Mouse (Mus musculus) ovary, adult 18-20 months (tissue): ENCODE measurements around the gene Ttc28.

Experiments used
- DNase-seq: peaks from one replicate; pipeline ENCODE4 v3.0.0; 2022; ENCODE audit warnings: low spot score, mixed read lengths

The Ttc28 gene

DNA sequence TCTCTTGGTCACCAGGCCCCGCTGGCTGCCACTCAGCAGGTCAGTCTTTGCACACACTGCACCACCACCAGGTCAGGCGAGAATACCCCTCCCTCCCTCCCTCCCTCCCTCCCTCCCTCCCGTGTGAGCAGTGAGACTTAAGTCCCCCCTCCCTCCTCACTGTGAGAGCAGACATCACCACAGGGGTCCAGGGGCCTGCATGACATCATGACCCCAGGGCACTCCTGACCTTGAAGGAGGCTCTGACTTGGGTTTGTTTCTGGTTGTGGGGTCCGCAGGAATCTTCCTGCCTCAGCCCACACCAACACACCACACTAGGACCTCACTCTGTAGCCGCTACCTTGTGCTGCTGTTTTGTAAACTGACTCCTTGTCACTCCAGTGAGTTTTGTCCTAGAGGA is 408.0 kb downstream of the Ttc28 start:
- no peak for DNase-seq

DNA sequence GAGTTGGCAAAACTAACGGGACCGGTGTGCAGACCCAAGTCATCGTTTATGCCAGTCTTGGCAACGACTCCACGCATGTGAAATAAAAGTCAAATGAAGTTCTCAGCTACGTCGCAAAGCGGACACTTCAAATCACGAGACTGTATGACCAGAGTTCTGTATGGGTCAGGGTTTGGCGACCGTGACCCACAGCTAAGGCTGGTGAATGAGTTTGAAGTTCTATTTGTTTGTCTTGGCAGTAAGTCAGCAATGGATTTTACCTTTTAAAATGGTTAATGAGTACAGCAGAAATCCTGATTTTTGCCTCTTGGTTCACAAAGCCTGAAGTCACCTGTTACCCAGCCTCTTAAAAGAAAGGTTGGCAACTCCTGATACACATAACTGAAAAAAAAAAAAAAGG is 408.9 kb downstream of the Ttc28 start:
- no peak for DNase-seq

DNA sequence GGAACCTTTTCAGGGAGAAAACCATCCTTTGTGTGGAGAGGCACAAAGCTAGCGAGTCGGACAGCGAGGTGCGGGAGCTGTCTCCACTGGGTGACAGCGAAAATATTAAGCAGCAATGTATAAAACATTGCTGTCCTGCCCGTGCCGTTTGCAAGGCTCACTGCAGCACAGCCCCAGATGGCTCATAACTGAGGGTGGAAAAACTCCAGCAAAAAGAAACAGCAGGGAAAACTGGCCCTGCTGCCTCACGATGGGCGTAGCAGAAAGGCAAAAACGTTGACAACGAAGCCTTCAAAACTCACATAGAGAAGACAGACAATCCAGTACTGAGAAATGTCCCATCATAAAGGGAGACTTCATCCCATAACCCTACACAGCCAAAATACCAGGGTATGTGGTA is 410.5 kb downstream of the Ttc28 start:
- no peak for DNase-seq

DNA sequence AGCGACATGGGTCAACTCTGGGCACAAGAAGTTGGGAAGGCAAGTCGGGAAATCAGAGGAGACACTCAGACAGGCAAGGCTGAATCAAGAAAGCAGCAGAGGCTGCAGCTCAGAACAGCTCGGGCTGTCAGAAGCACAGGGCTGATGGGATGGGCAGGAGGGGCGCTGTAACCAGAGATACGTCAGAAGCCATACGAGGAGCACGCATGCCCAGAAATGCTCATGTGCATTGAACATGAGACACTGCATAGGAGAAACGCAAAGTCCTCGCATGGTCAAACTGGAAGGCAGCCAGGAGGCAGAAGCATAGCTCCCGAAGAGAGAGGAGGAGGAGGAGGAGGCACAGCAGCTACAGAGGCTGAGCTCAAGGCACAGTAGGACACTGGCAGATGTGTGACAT is 412.0 kb downstream of the Ttc28 start:
- DNase-seq, result no peak

DNA sequence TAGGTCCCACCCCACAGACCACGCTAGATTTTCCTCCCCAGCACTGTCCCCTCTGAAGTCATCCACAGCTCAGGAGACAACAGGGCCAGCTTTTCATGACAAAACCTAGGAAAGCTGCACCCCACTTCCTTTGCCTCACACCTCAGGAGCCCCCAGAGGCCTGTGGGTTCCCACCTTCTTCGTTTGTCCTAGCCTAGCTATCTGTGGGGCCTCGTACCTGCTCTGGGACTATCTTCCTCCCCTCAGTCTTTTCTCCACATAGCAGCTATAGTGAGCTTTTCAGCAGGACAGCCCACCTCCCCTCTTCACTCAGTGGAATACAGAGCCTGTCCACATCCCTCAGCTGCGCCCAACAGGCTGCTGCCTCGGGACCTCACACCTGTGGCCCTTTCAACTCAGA is 418.2 kb downstream of the Ttc28 start:
- DNase-seq, result no peak

DNA sequence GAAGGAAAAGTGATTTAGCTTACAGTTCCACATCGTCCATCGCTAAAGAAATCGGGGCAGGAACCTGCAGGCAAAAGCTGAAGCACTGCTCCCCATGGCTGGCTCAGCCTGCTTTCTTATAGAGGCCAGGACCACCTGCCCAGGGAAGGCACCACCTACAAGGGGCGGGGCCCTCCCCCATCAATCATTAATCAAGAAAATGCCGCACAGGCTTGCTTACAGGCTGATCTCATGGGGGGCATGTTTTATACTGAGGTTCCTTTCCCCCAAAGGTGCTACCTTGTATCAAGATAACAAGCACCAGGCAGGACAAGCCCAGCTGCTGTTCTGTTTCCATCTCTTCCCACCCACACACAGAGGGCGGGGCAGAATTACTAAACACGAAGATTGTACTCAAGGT is 419.1 kb downstream of the Ttc28 start:
- no peak for DNase-seq

DNA sequence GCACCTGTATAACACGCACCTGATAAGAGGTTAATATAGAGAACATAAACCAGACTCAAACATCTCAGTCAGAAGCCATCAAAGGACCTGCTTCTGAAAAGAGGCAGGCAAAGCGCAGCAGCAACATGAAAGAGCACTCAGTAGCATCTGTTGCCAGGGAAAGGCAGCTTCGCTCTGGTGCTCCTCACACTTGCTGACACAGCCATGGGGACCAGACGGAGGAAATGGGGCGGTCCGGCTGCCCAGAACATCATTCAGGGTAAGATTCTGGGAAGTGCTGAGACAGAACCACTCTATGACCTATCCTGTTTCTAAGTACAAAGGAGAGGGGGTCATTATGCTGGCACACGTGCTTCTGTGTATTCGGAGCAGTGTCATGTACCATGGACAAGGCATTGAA is 421.2 kb downstream of the Ttc28 start:
- no peak for DNase-seq

DNA sequence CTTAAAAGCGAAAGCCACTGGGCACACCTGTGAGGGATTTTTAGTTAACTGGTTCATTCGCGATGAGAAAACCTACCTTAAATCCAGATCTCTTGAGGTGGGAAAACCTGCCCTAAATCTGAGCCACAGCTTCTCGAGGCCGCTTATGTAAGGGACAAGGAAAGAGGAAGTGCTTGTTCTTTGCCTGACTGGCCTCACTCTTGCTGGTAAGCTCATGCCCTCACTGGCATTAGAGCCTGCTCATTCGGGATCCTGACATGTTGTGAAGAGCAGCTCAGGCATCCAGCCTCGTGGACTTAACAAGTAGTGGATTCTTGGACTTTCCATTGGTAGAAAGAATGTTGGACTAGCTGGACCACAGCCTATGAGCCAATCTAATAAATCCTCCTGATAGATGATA is 422.1 kb downstream of the Ttc28 start:
- no peak for DNase-seq

DNA sequence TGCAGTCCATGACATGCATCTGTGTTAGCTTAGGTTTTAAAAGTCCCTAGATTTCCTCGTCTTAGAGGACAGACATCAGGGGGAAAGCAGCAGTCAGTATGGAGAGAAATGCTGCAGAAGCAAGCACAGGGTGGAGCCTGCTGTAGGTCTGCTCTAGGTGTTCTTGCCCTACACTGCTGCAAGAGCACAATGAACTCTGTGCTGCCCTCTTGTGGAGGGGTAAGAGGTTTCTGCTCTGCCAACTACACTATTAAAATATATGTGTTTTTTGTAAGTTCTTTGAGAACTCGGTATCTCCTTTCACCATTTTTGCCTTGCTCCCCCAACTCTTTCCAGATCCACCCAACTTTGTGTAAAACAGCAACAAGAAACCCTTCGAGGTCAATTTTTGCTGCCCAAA is 425.1 kb downstream of the Ttc28 start:
- no peak for DNase-seq

DNA sequence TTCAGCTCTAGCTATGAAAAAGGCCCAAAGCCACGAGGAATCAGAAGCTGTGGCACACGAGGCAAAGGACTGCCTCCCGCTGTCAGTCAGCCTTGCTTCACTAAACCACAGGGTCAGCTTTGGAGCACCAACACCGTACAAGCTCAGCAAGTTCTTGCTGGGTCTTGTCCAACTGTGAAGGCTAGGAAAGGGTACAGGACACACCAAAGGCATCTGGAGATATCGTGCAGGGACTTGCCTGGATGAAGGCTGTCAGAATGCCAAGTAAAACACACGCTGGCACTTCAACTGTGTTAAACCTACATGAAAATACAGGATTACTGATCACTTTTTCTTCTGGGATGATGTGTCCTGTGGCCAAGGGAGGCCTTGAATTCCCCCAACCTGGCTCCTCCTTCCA is 430.6 kb downstream of the Ttc28 start:
- no peak for DNase-seq

DNA sequence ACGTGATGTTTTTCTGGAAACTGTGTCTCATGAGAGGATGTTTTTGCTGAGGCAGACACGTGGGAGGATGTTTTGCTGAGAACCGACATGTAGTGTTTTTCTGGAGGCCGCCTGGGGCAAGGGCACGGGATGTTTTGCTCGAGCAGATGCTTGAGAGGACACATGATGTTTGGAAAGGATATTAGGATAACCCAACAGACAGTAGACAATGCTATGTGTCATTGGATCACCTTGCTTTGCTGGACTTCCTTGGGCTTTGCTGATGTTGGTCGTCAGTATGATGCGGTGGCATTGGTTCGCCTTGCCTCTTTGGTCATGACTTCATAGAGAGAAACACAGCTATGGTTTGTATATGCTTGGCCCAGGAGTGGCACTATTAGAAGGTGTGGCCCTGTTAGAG is 434.2 kb downstream of the Ttc28 start:
- no peak for DNase-seq

DNA sequence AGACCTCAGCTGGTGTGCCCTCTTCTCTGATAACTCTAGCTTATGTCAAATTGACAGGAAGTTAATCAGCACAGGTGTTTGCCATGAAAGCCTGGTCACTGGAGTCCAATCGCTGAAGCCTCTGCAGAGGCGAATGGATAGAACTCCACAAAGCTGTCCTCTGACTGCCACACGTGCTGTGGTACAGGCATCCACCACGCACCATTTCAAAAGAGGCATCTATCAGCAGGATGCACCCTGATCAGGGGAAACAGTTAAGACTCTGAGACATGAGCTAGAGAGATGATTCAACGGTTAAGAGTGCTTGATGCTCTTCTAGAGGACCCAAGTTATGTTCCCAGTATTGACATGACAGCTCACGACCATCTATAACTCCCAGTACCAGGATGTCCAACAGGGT is 435.5 kb downstream of the Ttc28 start:
- no peak for DNase-seq

DNA sequence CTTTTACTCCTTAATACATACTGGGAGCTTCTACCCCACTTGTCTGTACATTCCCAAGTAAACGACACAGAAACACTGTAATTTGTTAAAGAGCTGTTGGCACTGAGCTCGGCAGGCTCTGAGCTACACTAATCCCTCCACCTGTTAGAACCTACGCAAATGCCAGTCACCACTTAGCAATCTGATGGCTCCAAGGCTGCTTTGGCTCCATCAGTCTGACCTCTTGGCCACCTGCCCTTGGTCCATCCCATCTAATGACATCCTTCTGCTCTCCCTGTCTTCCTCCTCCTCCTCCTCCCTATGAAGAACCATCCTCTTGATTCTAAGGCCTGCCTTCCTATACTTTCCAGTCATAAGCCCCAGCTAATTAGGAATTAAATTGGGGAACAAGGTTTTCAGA is 437.9 kb downstream of the Ttc28 start:
- DNase-seq, result no peak

DNA sequence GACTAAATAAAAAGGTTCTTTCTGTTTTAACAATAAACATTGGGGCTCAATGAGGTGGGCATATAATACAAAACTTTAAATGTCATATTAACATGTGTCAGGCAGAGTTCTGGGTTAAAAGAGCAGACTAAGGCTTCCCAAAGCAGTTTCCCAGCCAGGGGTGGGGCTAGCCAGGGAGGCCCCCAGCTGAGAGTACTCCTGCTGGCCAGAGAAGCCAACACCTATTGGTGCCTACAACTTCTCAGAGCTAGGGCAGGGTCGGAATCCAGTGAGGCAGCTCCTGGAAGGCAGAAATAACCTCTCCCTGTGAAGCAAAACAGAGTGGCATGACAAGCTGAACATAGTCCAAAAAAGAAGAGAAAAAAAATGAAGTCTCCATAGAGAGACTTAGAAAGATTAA is 439.3 kb downstream of the Ttc28 start:
- DNase-seq, result no peak

DNA sequence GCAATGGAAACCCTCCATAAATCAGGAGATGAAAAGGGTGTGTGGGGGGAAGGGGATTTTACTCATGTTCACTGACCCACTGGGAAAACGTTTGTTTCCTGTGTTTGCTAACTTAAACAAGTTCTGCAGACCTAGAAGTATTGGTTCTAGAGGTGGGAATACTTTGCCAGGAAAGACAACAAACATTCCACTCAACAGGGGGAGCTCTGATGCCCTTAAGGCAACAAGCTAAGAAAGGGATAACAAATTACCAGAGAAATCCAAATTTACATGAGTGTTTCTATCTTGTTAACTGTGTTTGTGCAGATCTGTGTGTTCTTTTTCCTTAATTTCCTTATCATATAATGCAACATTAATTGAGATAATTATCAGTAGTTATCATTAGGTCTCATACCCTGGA is 446.2 kb downstream of the Ttc28 start:
- DNase-seq, result no peak

DNA sequence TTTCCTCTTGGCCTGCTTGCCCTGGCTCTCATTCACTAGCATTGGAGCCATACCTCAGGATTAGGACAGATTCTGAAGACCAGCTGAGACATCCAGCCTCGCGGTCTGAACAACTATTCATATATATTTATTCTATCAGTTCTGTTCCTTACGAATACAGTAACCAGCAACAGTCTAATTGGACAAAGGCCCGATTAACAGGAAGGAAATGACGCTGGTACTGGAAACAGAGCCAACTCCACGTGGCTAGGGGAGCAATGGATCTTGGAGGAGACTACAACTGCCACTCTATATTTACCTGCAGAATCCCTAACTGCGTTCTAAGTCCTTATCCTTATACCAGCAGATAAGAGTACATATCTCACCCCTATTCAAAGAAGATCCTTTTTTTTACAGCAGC is 447.8 kb downstream of the Ttc28 start:
- no peak for DNase-seq

DNA sequence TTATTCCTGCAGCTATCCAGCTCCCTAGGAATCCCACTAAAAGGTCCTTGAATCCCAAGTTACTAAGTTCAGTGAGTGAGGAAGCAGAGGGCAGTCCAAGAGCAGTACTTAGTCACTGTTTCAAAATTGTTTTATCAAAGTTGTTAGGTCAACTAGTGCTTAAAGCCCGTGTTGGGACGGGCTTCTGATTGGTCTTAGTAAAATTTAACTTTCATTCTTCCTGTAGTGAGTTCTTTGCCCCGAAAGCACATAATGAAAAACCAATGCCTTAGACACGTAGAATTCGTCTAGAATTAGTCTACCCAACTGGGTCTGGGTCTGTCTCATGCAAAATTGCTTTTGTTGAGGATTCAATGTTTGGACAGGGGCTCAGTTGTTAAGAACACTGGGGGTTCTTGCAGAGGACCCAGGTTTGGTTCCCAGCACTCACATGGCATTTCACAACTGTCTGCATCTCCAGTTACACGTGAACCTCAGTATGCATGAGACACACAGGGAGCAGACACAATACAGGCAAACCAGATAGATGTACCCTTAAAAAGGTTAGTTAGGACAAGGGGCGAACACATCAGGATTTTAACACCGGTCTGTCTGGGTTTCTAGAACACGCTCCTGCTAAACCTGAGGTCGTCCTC is 450.3 kb downstream of the Ttc28 start:
- no peak for DNase-seq

DNA sequence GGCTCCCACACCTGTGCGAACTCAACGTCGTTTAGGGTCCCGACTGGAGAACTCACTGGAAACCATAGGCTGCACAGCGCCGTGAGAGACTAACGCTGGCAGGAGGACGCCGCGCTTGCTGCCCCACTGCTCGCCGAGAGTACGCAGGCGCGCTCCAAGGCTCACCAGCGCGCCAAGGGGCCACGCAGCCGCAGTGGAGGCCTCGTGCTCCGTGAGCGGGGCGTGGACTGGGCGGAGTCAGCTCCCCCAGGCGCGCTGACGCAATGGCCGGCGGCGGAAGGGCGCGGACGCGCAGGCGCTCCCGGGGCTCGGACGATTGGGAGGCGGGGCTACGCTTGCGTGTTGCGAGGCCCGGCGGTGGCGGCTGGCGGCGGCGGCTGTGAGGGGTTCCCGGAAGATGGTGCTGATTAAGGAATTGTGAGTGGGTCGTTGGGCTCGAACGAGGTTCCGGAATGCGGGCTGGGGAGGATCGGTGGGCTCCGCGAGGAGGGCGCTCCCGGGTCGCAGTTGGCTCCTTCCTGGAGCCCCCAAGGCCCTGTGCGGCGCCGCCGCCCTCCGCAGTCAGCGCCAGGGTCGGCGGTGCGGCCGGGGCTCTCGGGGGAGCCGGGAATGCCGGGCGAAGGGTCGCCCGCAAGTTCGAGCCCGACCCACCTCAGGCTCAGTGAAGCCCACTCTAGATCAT is 451.0 kb downstream of the Ttc28 start, which contains the start of gene Pitpnb:
TSS of gene Pitpnb (plus strand) at position 347 of the 682 bp plus-strand sequence.
- peak; percentile 96 for DNase-seq

DNA sequence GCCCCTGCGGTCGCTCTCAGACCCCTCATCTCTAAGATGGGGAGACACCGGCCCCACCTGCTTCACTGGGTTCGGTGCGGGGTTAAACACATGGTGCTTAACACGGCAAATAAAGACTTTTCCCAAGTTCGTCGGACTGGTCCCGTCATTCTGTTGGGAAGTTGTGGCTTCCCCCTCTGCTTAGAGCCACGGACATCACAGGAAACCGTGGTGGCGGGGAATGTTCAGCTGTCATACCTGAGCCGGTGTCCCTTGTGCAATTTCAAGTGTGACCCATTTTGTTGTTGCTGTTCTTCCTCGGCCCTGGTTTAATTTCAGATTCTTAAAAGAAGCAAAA is 451.5 kb downstream of the Ttc28 start:
- no peak for DNase-seq

DNA sequence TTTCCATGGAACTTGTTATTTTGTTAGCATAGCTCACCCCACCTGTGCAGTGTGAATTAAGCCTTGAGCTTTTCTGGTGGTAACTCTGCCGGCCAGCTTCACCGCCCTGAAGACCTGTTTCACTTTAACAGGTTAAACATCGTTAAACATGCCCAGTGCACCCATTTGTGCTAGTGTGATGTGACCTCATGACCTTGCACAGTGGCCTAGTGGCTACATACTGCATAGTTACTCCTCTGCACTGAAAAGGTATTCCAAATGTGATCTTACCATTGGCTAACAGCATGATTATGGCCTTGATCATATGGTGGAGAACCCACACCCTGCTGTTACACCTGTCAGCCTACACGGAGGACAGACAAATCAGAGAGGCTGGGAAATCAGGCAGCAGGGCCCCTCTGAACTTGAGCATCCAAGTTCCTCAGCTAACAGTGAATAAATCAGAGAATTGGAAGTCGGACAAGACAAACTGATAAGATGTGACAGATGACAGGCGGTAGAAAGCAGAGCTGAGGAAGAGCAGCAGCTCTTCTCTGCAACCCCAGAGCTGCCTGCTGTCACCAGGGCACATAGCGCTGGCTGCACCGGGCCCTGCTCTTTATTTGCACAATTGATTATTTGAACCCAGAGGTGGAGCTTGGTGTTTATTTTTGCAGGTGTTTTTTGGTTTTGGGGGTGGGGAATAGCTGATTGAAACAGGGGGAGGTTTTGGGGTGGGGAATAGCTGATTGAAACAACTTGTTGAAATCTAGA is 456.5 kb downstream of the Ttc28 start:
- no peak for DNase-seq
